Mouse (Mus musculus) olfactory bulb, adult 2 months (tissue): ENCODE measurements at regions not wholly inside any gene's neighbourhood (a gene's known extent, or its start where the extent isn't known, plus 50 kb on each side); places are given as distances from the start of the nearest gene placed in this dataset.

Source experiments
- CTCF ChIP-seq: fragments of 200-500 bp; IDR thresholded peaks from 2 replicates; pipeline ENCODE4 v1.5.1; 2012; ENCODE audit warnings: low read depth, mild to moderate bottlenecking, low read length, moderate library complexity; ENCODE audit not compliant: insufficient read depth
- POLR2A ChIP-seq: fragments of 200-500 bp; IDR thresholded peaks from 2 replicates; pipeline ENCODE4 v1.6.1; 2012; ENCODE audit warnings: mild to moderate bottlenecking, low read depth, low read length, moderate library complexity; ENCODE audit not compliant: insufficient read depth

DNA sequence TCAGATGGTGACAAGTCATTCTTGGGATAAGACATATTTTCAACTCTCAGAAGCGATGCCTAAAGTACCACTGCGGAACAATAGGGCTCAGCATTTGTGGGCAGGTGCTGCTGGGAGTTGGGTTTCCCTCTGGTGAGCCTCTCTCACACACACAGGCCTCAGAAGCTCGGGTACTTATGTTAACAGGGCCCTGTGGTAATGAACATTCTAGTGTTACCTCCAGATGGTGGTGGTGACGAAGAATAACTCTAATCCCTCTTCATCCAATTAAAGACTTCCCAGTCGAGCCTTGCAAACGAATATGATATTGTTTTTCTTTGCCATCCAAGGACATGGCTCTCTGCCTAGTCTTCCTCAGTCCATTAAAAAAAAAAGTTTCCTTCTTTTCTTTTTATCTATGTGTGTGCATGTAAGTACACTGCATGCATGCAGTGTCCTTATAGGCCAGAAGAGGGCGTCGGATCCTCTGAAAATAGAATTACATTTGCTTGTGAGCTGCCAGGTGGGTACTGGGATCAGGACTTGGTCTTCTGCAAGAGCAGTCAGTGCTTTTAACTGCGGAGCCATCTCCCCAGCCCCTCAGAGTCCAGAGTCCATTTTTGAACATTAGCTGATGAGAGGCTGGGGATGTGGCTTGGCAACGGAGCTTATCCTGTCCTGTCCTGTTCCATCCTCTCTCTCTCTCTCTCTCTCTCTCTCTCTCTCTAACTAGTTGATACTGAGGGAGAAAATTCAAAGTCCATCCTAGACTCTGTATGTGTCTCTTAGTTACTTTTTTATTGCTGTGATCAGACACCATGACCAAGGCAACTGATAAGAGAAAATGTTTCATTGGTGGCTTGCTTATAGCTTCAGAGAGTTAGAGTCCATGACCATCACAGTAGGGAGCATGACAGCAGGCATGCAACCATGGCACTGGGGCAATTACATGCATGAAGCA, 146.3 kb upstream of the Usp9x start:
- TF ChIP-seq POLR2A (no peak), CTCF (no peak)
